Mouse (Mus musculus) forebrain, embryonic 14.5 days (tissue): ENCODE measurements around the gene Fcho2. TPM values are rescaled to one million over a fixed set of nuclear protein-coding genes. Genes with fewer than 3 reads are reported as not detected.

Experiments
- ATAC-seq: fragments of 200-750 bp; cut with Nextera tagmentation; 2 replicates; pipeline ENCODE4 v1.8.0; 2017; ENCODE audit warnings: mild to moderate bottlenecking, moderate library complexity
- DNase-seq: peaks from one replicate; pipeline ENCODE4 v3.0.0-alpha.2; 2015; ENCODE audit warnings: low spot score
- H3K27ac ChIP-seq: fragments of 300-500 bp; sonication (generic); 2 replicates; pipeline ENCODE4 v1.5.1; 2014; ENCODE audit warnings: low read depth, mild to moderate bottlenecking, control low read depth, low read length, moderate library complexity
- H3K27me3 ChIP-seq: fragments of 300-500 bp; sonication (generic); replicated peaks from 2 replicates; pipeline ENCODE4 v1.6.1; 2014; ENCODE audit warnings: low read length, control low read depth, mixed read lengths; ENCODE audit not compliant: control insufficient read depth, insufficient read depth
- H3K36me3 ChIP-seq: fragments of 300-500 bp; sonication (generic); 2 replicates; pipeline ENCODE4 v1.6.1; 2014; ENCODE audit warnings: low read length, control low read depth; ENCODE audit not compliant: control insufficient read depth, insufficient read depth
- H3K4me1 ChIP-seq: fragments of 300-500 bp; sonication (generic); 2 replicates; pipeline ENCODE4 v1.6.1; 2014; ENCODE audit warnings: antibody characterized with exemption, low read length, control low read depth; ENCODE audit not compliant: control insufficient read depth, insufficient read depth
- H3K4me2 ChIP-seq: fragments of 300-500 bp; sonication (generic); 2 replicates; pipeline ENCODE4 v1.6.1; 2014; ENCODE audit warnings: mild to moderate bottlenecking, control low read depth, low read length
- H3K4me3 ChIP-seq: fragments of 300-500 bp; sonication (generic); 2 replicates; pipeline ENCODE4 v1.5.1; 2014; ENCODE audit warnings: low read depth, low read length, control low read depth
- H3K9ac ChIP-seq: fragments of 300-500 bp; sonication (generic); 2 replicates; pipeline ENCODE4 v1.6.1; 2014; ENCODE audit warnings: mild to moderate bottlenecking, low read length, control low read depth, moderate library complexity
- H3K9me3 ChIP-seq: fragments of 300-500 bp; sonication (generic); replicated peaks from 2 replicates; pipeline ENCODE4 v1.6.1; 2016; ENCODE audit warnings: low read length, control low read depth, mixed read lengths; ENCODE audit not compliant: control insufficient read depth
- WGBS: fragments of 180-500 bp; shearing (Covaris S2); extraction: QIAGEN DNeasy Blood & Tissue Kit; methylation state at CpG from one replicate; pipeline ENCODE4 v1.1.7; 2014; 5-methylcytosine and 5-hydroxymethylcytosine counted together
- polyA plus RNA-seq: library from polyadenylated mRNA; unstranded; fragments of >200 nt; fragmentation: Nextera tagmentation; extraction: Ambion mirVana; gene quantifications from 2 replicates; pipeline ENCODE4 v1.2.1, GENCODE M21; 2014

The Fcho2 gene
- polyA plus RNA-seq, 1 experiment from 2014 or later = 14.7 TPM

- Histone ChIP-seq H3K36me3 (peaks cover 48% of the 10 kb centered on the region), H3K4me3 (no peak overlapping the region), H3K4me1 (no peaks in the 10 kb centered on the region), H3K9me3 (no peaks in the 10 kb centered on the region), H3K4me2 (no peak overlapping the region), H3K27me3 (no peaks in the 10 kb centered on the region), H3K27ac (no peak overlapping the region), H3K9ac (no peak overlapping the region)
- DNase-seq (no peak), ATAC-seq (no peak)
Observed at GRCm38 (mm10) chr13:98743829-98744228, 71.4 kb downstream of the Fcho2 start.

DNA sequence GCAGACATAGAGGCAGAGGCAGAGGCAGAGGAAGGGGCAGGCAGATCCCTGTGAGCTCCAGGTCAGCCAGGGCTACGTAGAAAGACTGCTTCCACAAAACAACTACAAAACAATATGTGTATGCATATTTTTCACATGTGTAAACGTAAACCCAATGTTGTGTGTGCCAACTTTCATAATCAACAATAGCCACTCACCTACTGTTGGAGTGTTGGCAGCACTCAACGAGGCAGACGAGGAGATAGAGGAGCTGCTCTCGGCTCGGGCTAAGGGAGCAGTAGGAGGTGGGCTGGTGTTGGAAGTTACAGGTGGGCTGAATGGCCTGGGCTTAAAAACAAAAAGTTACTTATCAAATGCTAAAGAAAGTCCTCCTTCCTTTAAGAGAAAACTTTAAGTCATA is 72.0 kb downstream of the Fcho2 start:
- Histone ChIP-seq H3K9ac (no peak overlapping the region), H3K27me3 (no peaks in the 10 kb centered on the region), H3K4me2 (no peak overlapping the region), H3K36me3 (peaks cover 48% of the 10 kb centered on the region), H3K4me1 (no peaks in the 10 kb centered on the region), H3K27ac (no peak overlapping the region), H3K9me3 (no peaks in the 10 kb centered on the region), H3K4me3 (no peak overlapping the region)
- 90% methylated on average over 6 of the region's 6 CpGs for WGBS
- ATAC-seq = no peak
- no peak for DNase-seq

GRCm38 (mm10) chr13:98738213-98738612 is 77.0 kb downstream of the Fcho2 start:
- no peak for DNase-seq
- Histone ChIP-seq H3K9me3 (no peaks in the 10 kb centered on the region), H3K27ac (no peak overlapping the region), H3K9ac (no peak overlapping the region), H3K4me2 (no peak overlapping the region), H3K27me3 (no peaks in the 10 kb centered on the region), H3K4me3 (no peak overlapping the region), H3K4me1 (no peaks in the 10 kb centered on the region), H3K36me3 (peaks cover 27% of the 10 kb centered on the region)
- 89% methylated on average over 2 of the region's 2 CpGs for WGBS
- no peak for ATAC-seq

DNA sequence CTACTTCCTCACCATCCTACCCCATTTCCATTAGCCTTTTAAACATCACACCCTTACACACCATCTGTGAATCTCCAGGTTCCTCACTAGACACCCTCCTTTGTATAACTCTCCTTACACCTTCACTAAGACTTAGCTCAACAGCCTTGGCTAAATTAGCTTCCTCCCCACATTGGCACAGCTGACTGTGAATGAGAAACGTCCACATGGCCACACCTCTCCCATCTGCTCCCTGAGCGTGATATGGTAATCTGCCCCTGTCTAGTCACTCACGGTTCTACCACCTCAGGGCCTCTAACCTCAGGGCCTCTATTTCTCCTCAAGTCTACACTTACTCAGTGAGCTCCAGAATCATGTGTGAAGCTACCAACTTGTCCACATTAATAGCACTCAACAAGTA is 82.0 kb downstream of the Fcho2 start:
- H3K4me2 ChIP-seq = no peak overlapping the region
- H3K4me3 ChIP-seq = no peak overlapping the region
- H3K27me3 ChIP-seq = no peaks in the 10 kb centered on the region
- ATAC-seq = no peak
- H3K4me1 ChIP-seq = no peaks in the 10 kb centered on the region
- H3K9ac ChIP-seq = no peak overlapping the region
- peaks cover 44% of the 10 kb centered on the region for H3K36me3 ChIP-seq
- no peaks in the 10 kb centered on the region for H3K9me3 ChIP-seq
- no peak overlapping the region for H3K27ac ChIP-seq
- DNase-seq = peak; percentile 20
- 46% methylated on average over 3 of the region's 3 CpGs for WGBS

GRCm38 (mm10) chr13:98729271-98730062 is 85.8 kb downstream of the Fcho2 start:
- Histone ChIP-seq H3K4me1 (no peaks in the 10 kb centered on the region), H3K27me3 (no peaks in the 10 kb centered on the region), H3K36me3 (peaks cover 58% of the 10 kb centered on the region), H3K9me3 (no peaks in the 10 kb centered on the region), H3K27ac (no peak overlapping the region), H3K4me2 (no peak overlapping the region), H3K4me3 (no peak overlapping the region), H3K9ac (no peak overlapping the region)
- peak; percentile 41 for DNase-seq
- peak; percentile 26; the same call in 1 of the 2 replicates for ATAC-seq
- WGBS = 62% methylated on average over 1 of the region's 1 CpGs

DNA sequence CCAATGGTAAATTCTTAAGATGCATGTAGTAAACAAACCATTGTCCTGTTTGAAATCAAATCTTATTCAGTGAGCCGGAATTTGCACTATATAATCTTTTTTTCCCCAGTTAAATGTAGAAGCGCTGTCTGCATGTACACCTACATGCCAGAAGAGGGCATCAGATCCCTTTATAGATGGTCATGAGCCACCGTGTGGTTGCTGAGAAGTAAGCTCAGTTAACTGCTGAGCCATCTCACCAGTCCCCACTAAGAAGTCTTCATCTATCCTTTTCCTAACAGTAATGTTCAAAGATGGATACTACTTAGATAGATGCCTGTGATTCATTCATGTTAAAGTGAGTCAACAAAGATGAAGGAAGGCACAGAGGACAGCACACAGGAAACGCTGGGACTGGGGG is 88.8 kb downstream of the Fcho2 start:
- Histone ChIP-seq H3K4me2 (no peak overlapping the region), H3K4me3 (no peak overlapping the region), H3K27ac (no peak overlapping the region), H3K4me1 (no peaks in the 10 kb centered on the region), H3K27me3 (no peaks in the 10 kb centered on the region), H3K9me3 (no peaks in the 10 kb centered on the region), H3K36me3 (peaks cover 42% of the 10 kb centered on the region), H3K9ac (no peak overlapping the region)
- DNase-seq (peak; percentile 54), ATAC-seq (peak; percentile 58; the same call in 1 of the 2 replicates)
- 58% methylated on average over 4 of the region's 4 CpGs for WGBS

GRCm38 (mm10) chr13:98723430-98723829 is 91.8 kb downstream of the Fcho2 start:
- WGBS = 94% methylated on average over 1 of the region's 1 CpGs

GRCm38 (mm10) chr13:98722296-98722695 is 93.0 kb downstream of the Fcho2 start:
- H3K27me3 ChIP-seq = no peaks in the 10 kb centered on the region
- DNase-seq (no peak), ATAC-seq (no peak)
- H3K9ac ChIP-seq = no peak overlapping the region
- no peaks in the 10 kb centered on the region for H3K9me3 ChIP-seq
- no peak overlapping the region for H3K4me2 ChIP-seq
- H3K4me1 ChIP-seq = no peaks in the 10 kb centered on the region
- WGBS = 17% methylated on average over 1 of the region's 1 CpGs
- H3K27ac ChIP-seq = no peak overlapping the region
- H3K36me3 ChIP-seq = peaks cover 25% of the 10 kb centered on the region
- no peak overlapping the region for H3K4me3 ChIP-seq

More at GRCm38 (mm10) chr13:98723430-98723829, 91.8 kb downstream of the Fcho2 start:
- Histone ChIP-seq H3K27ac (no peak overlapping the region), H3K4me3 (no peak overlapping the region), H3K36me3 (peaks cover 25% of the 10 kb centered on the region), H3K9ac (no peak overlapping the region), H3K4me1 (no peaks in the 10 kb centered on the region), H3K4me2 (no peak overlapping the region), H3K9me3 (no peaks in the 10 kb centered on the region), H3K27me3 (no peaks in the 10 kb centered on the region)
- no peak for DNase-seq
- no peak for ATAC-seq

- H3K4me1 ChIP-seq = no peaks in the 10 kb centered on the region
- no peaks in the 10 kb centered on the region for H3K27me3 ChIP-seq
- no peak overlapping the region for H3K27ac ChIP-seq
- no peak overlapping the region for H3K4me3 ChIP-seq
- DNase-seq (no peak), ATAC-seq (no peak)
- H3K36me3 ChIP-seq = no peaks in the 10 kb centered on the region
- 89% methylated on average over 8 of the region's 8 CpGs for WGBS
- no peak overlapping the region for H3K9ac ChIP-seq
- H3K4me2 ChIP-seq = no peak overlapping the region
- H3K9me3 ChIP-seq = no peaks in the 10 kb centered on the region
Observed at GRCm38 (mm10) chr13:98716176-98716575, 99.1 kb downstream of the Fcho2 start.
